ENCODE assay signal across 29 mouse cellular contexts in genomic region chr3:145474163-145474562, GRCm38 (mm10).
DNase-seq lines count a peak whose midpoint lies in the region; ATAC-seq and TF ChIP-seq lines count a peak whose summit lies in the region.
"Had no signal": no experiment of that assay in that cellular context is flagged by ENCODE, and none has a peak within 500 bp of the region (broad histone marks: within the 10 kb centered on the region; RNA-seq: fewer than 3 reads in every experiment).

No protein-coding gene starts in this region.

- TF ChIP-seq POLR2A in kidney, adult 2 months (IDR thresholded peaks at IDR 0.05; ENCODE audit: low read depth, low read length) = no peak
- no peak for TF ChIP-seq POLR2A in myocyte (IDR thresholded peaks at IDR 0.05; ENCODE audit: insufficient read length, low read depth)

- H3K79me2 ChIP-seq in myocyte (ENCODE audit: control insufficient read depth, insufficient read depth) = no peaks in the 10 kb centered on the region

- no peak overlapping the region for H3K4me2 ChIP-seq in kidney, embryonic 16.5 days (replicated peaks; ENCODE audit: low read depth, low read length)
- peak overlapping the region; percentile 56 for H3K4me2 ChIP-seq in myocyte (ENCODE audit: low read depth)
- H3K4me2 ChIP-seq: embryonic facial prominence, embryonic 13.5 days; forebrain, embryonic 13.5 days; heart, embryonic 13.5 days; hindbrain, embryonic 14.5 days had no signal

- H3K27ac ChIP-seq in kidney, adult 2 months (ENCODE audit: insufficient read depth, low read depth, low read length) = peak overlapping the region; percentile 63; the same call in 1 of the 2 replicates
- no peak overlapping the region for H3K27ac ChIP-seq in kidney, embryonic 16.5 days (ENCODE audit: low read length)
- H3K27ac ChIP-seq: embryonic facial prominence, embryonic 10.5 days; embryonic facial prominence, embryonic 13.5 days; forebrain, embryonic 13.5 days; heart, adult 2 months; heart, embryonic 10.5 days; heart, embryonic 13.5 days; hindbrain, embryonic 14.5 days; hindbrain, postnatal 0 days had no signal

- no peak overlapping the region for H3K4me3 ChIP-seq in kidney, adult 2 months (ENCODE audit: insufficient read depth, low read depth, low read length)
- no peak overlapping the region for H3K4me3 ChIP-seq in kidney, embryonic 16.5 days (ENCODE audit: low read length)
- H3K4me3 ChIP-seq in myocyte = no peak overlapping the region
- H3K4me3 ChIP-seq: embryonic facial prominence, embryonic 10.5 days; embryonic facial prominence, embryonic 13.5 days; erythroblast, embryonic 14.5 days; forebrain, embryonic 13.5 days; heart, adult 2 months; heart, embryonic 10.5 days; heart, embryonic 13.5 days had no signal

- H3K36me3 ChIP-seq in kidney, adult 2 months (ENCODE audit: control insufficient read depth, insufficient read depth, low read length) = no peaks in the 10 kb centered on the region
- no peaks in the 10 kb centered on the region for H3K36me3 ChIP-seq in kidney, embryonic 16.5 days (ENCODE audit: insufficient read depth, low read length)
- no peaks in the 10 kb centered on the region for H3K36me3 ChIP-seq in myocyte (ENCODE audit: control insufficient read depth, insufficient read depth)
- H3K36me3 ChIP-seq: embryonic facial prominence, embryonic 10.5 days; embryonic facial prominence, embryonic 13.5 days; heart, embryonic 10.5 days; heart, embryonic 13.5 days had no signal

- no peak for DNase-seq in kidney, adult 2 months
- peak; percentile 58 for DNase-seq in Muller cell, postnatal 12 days (ENCODE audit: inconsistent ontology term)
- DNase-seq in testis, postnatal 14 days (ENCODE audit: low spot score) = no peak
- DNase-seq: adrenal gland, adult 8-10 months; adrenal gland, postnatal 25 days; cerebellum, adult 11-12 months; cerebellum, adult 8-10 months; cerebellum, postnatal 10 days; cerebellum, postnatal 36 days; embryo, embryonic 11 days; gastrocnemius, postnatal 25 days; heart, adult 2 months; heart, postnatal 14 days; heart, postnatal 4 days; kidney, adult 18-20 months had no signal

- peaks cover 3% of the 10 kb centered on the region; the same call in 1 of the 2 replicates for H3K4me1 ChIP-seq in kidney, adult 2 months (ENCODE audit: control insufficient read depth, insufficient read depth, low read length)
- H3K4me1 ChIP-seq in kidney, embryonic 16.5 days (ENCODE audit: insufficient read depth, low read length) = 0 out of 2 replicates have a peak, but pooled peaks cover 3% of the 10 kb centered on the region
- H3K4me1 ChIP-seq: embryonic facial prominence, embryonic 10.5 days; forebrain, embryonic 13.5 days had no signal

- no peak for ATAC-seq in kidney, embryonic 16.5 days (ENCODE audit: low FRiP score, low TSS enrichment)
- no peak for ATAC-seq in activated CD4-positive, CD25-positive, alpha-beta regulatory T cell, adult 4 months
- ATAC-seq: forebrain, embryonic 13.5 days; forebrain, embryonic 16.5 days; hindbrain, postnatal 0 days; inflammation-experienced regulatory T-cells, adult 6 months; intestine, embryonic 16.5 days had no signal

- H3K9ac ChIP-seq in kidney, embryonic 16.5 days (replicated peaks; ENCODE audit: low read length) = no peak overlapping the region
- H3K9ac ChIP-seq: embryonic facial prominence, embryonic 13.5 days; forebrain, embryonic 13.5 days; heart, embryonic 13.5 days; hindbrain, embryonic 14.5 days had no signal

- no peak overlapping the region for H3ac ChIP-seq in myocyte (ENCODE audit: control insufficient read depth, insufficient read length)

- 75% methylated on average over 7 of the region's 7 CpGs for WGBS in kidney, adult 2 months
- WGBS in kidney, embryonic 16.5 days = 80% methylated on average over 7 of the region's 7 CpGs

- H3K9me3 ChIP-seq in kidney, embryonic 16.5 days (ENCODE audit: low read length) = no peaks in the 10 kb centered on the region
- H3K9me3 ChIP-seq: embryonic facial prominence, embryonic 10.5 days; embryonic facial prominence, embryonic 13.5 days; forebrain, embryonic 13.5 days; heart, embryonic 10.5 days; heart, embryonic 13.5 days had no signal

- H3K27me3 ChIP-seq in kidney, adult 2 months (replicated peaks; ENCODE audit: control insufficient read depth, insufficient read depth, low read length) = no peaks in the 10 kb centered on the region
- H3K27me3 ChIP-seq in kidney, embryonic 16.5 days (ENCODE audit: insufficient read depth, low read length) = no peaks in the 10 kb centered on the region
- no peaks in the 10 kb centered on the region for H3K27me3 ChIP-seq in myocyte (ENCODE audit: control insufficient read depth, insufficient read depth, insufficient read length)
- H3K27me3 ChIP-seq: embryonic facial prominence, embryonic 13.5 days; forebrain, embryonic 13.5 days; heart, embryonic 13.5 days had no signal

- TF ChIP-seq CTCF in kidney, adult 2 months (conservative IDR thresholded peaks at IDR 0.05; ENCODE audit: insufficient read depth, insufficient read length, low read depth, low read length) = no peak

TF ChIP-seq in myocyte, 11 proteins besides CTCF, POLR2A, EP300 and RAD21:
- TF ChIP-seq POLR2AphosphoS2 (IDR thresholded peaks at IDR 0.05; ENCODE audit: insufficient read length, low read depth) (no peak), USF1 (IDR thresholded peaks at IDR 0.05; ENCODE audit: low read depth) (no peak)
